Comparison of ENCODE assay signal across 22 mouse cellular contexts in genomic region chr9:101439856-101440255, GRCm38 (mm10).
DNase-seq lines count a peak whose midpoint lies in the region; ATAC-seq lines count a peak whose summit lies in the region.
"Had no signal": no experiment of that assay in that cellular context is flagged by ENCODE, and none has a peak within 500 bp of the region (broad histone marks: within the 10 kb centered on the region; RNA-seq: fewer than 3 reads in every experiment).

No protein-coding gene starts in this region.

- intact Hi-C loops in left cerebral cortex, postnatal 25 days (cut with DNase I): no loop called here
- intact Hi-C loops in left cerebral cortex, postnatal 4 days (cut with DNase I): no loop called here
- intact Hi-C loops in heart, postnatal 14 days (cut with DNase I): no loop called here

- H3K4me1 ChIP-seq in midbrain, embryonic 15.5 days: no peaks in the 10 kb centered on the region
- H3K4me1 ChIP-seq: embryonic facial prominence, embryonic 15.5 days; forebrain, embryonic 10.5 days; limb, embryonic 12.5 days; liver, embryonic 13.5 days; megakaryocyte, embryonic 14.5 days; neural tube, embryonic 12.5 days had no signal

- no peak for ATAC-seq in midbrain, embryonic 15.5 days (replicated peaks)
- ATAC-seq: inflammation-experienced regulatory T-cells, adult 6 months had no signal

- no peak overlapping the region for H3K9ac ChIP-seq in midbrain, embryonic 15.5 days
- H3K9ac ChIP-seq: embryonic facial prominence, embryonic 15.5 days; kidney, embryonic 15.5 days; limb, embryonic 12.5 days; liver, embryonic 13.5 days; neural tube, embryonic 12.5 days had no signal

- H3K27ac ChIP-seq in midbrain, embryonic 15.5 days: no peak overlapping the region
- H3K27ac ChIP-seq: embryonic facial prominence, embryonic 15.5 days; forebrain, embryonic 10.5 days; kidney, embryonic 15.5 days; limb, embryonic 12.5 days; liver, embryonic 13.5 days; neural tube, embryonic 12.5 days had no signal

- 79% methylated on average over 6 of the region's 6 CpGs for WGBS in midbrain, embryonic 15.5 days

- no peak overlapping the region for H3K4me3 ChIP-seq in midbrain, embryonic 15.5 days
- H3K4me3 ChIP-seq: embryonic facial prominence, embryonic 15.5 days; forebrain, embryonic 10.5 days; kidney, embryonic 15.5 days; limb, embryonic 12.5 days; liver, embryonic 13.5 days; megakaryocyte, embryonic 14.5 days; neural tube, embryonic 12.5 days had no signal

- DNase-seq in gastrocnemius, postnatal 10 days: peak; percentile 15
- DNase-seq in gastrocnemius, adult 18-20 months (ENCODE audit: low spot score): no peak
- DNase-seq in left cerebral cortex, postnatal 25 days (ENCODE audit: low spot score in 2 of 2): peak; percentile 9 to 54
- DNase-seq in left cerebral cortex, postnatal 4 days: no peak
- DNase-seq in brain, adult 2 months (ENCODE audit: low read depth, low spot score): peak; percentile 15
- peak; percentile 30 to 55 for DNase-seq in heart, postnatal 14 days
- no peak for DNase-seq in adrenal gland, postnatal 4 days (ENCODE audit: low spot score in 2 of 2)
- DNase-seq: adrenal gland, adult 8-10 months; cerebellum, adult 9-11 months; embryo, embryonic 11 days; layer of hippocampus, postnatal 36 days; liver, embryonic 13.5 days; thymus, postnatal 4 days had no signal

- no peak overlapping the region for H3K4me2 ChIP-seq in midbrain, embryonic 15.5 days
- H3K4me2 ChIP-seq: embryonic facial prominence, embryonic 15.5 days; kidney, embryonic 15.5 days; limb, embryonic 12.5 days; liver, embryonic 13.5 days; neural tube, embryonic 12.5 days had no signal

- no peaks in the 10 kb centered on the region for H3K36me3 ChIP-seq in midbrain, embryonic 15.5 days (replicated peaks)
- H3K36me3 ChIP-seq: embryonic facial prominence, embryonic 15.5 days; forebrain, embryonic 10.5 days; kidney, embryonic 15.5 days; limb, embryonic 12.5 days; liver, embryonic 13.5 days; neural tube, embryonic 12.5 days had no signal

- no peaks in the 10 kb centered on the region for H3K9me3 ChIP-seq in midbrain, embryonic 15.5 days
- H3K9me3 ChIP-seq: embryonic facial prominence, embryonic 15.5 days; forebrain, embryonic 10.5 days; kidney, embryonic 15.5 days; limb, embryonic 12.5 days; liver, embryonic 13.5 days; megakaryocyte, embryonic 14.5 days; neural tube, embryonic 12.5 days had no signal

- no peaks in the 10 kb centered on the region for H3K27me3 ChIP-seq in midbrain, embryonic 15.5 days (replicated peaks)
- H3K27me3 ChIP-seq: CH12.LX; embryonic facial prominence, embryonic 15.5 days; kidney, embryonic 15.5 days; limb, embryonic 12.5 days; liver, embryonic 13.5 days; megakaryocyte, embryonic 14.5 days; neural tube, embryonic 12.5 days had no signal

Comparison
In these comparisons a context has a peak if more than half of its experiments do, and no peak if none do; other contexts are left out.
1. DNase-seq: peak in gastrocnemius, postnatal 10 days (single experiment), left cerebral cortex, postnatal 25 days (2 of 2), brain, adult 2 months (single experiment) and heart, postnatal 14 days (2 of 2); none in gastrocnemius, adult 18-20 months (single experiment), left cerebral cortex, postnatal 4 days (single experiment) and adrenal gland, postnatal 4 days (0 of 2).